Mouse (Mus musculus): ENCODE results near the gene C2cd2.
"Not testable (repeated sequence)": the region's sequence is repeated elsewhere in the genome, so short reads cannot be mapped to it uniquely, and the experiment has no call there.

Gene C2cd2

DNA sequence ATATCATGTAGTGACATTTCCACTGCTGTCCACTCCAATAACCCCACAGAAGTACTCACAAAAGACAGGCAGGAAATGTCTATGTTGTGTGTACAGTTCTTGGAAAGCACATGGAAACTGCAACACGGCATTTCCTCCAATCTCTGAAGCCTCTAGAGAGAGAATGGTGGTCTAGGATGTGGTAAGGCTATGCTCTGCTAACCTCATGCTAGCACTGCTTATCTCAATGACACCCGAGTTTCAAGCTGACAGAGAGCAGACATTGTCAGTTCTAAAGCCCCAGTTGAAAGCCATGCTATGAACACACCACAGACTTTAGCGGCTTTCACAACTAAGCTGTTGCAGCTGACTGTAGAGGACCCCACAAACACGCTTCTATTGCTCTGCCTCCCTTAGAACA, 13.6 kb downstream of the C2cd2 start:
- DNase-seq (ENCODE audit: low spot score in 2 of 2) = no peak

- DNase-seq (ENCODE audit: low spot score in 2 of 2) = not testable (repeated sequence)
Observed at GRCm38 (mm10) chr16:97946993-97947392, 15.4 kb downstream of the C2cd2 start.

GRCm38 (mm10) chr16:97941844-97942243, 20.6 kb downstream of the C2cd2 start:
- DNase-seq (ENCODE audit: low spot score in 2 of 2) = no peak

- DNase-seq (ENCODE audit: low spot score in 2 of 2) = no peak
Observed at GRCm38 (mm10) chr16:97940471-97940973, 21.9 kb downstream of the C2cd2 start.

DNA sequence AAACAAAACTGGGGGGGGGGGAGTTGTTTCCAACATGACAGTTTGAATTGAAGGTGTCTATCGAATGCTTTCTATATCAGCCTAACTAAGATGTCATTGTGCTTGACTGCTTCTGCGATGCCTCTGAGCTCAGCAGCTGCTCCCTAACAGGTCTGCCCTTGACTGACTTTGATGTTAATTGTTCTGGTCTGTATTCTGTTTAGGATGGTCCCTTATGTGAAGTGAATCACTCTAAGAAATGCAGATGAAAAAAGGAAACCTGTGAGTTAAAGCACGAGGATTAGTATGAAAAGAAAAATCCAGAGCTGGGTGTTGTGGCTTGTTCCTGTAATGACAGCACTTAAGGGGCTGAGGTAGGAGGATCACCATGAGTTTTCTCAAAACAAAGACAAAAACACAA, 26.6 kb downstream of the C2cd2 start:
- no peak for DNase-seq (ENCODE audit: low spot score in 2 of 2)

DNA sequence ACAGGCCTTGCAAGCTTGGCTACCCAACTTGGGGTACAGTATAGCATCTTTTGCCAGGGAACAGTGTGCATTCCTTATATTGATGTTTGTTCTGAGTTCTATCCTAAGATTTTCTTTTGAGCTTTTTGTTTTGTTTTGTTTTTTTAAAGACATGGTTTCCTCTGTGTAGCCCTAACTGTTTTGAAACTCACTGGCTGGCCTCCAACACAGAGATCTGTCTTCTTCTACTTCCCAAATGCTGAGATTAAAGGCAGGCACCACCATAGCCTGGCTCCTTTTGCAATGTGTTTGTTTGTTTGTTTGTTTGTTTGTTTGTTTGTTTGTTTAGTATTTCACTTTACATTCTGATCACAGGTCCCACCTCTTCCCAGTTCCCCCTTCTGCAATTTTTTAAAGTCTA, 32.2 kb downstream of the C2cd2 start:
- no peak for DNase-seq (ENCODE audit: low spot score in 2 of 2)

DNA sequence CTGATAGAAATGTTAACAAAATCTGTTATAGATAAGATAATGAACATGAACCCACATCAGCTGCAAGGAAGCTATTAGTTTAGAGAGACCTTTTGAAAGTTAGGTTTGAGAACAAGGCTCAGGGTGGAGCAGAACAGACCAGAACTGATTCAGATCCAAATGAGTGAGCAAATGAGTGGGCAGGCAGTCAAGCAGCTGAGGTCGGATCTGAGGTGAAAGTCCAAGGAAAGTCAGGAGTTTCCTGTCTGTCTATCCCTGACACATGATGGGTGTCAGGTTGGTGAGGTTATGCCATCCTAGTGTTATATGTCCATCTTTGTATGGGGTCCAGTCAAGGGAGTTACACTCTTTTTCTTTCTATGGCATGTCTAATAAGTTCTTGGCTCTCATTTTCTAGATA, 32.9 kb downstream of the C2cd2 start:
- DNase-seq (ENCODE audit: low spot score in 2 of 2) = no peak

DNA sequence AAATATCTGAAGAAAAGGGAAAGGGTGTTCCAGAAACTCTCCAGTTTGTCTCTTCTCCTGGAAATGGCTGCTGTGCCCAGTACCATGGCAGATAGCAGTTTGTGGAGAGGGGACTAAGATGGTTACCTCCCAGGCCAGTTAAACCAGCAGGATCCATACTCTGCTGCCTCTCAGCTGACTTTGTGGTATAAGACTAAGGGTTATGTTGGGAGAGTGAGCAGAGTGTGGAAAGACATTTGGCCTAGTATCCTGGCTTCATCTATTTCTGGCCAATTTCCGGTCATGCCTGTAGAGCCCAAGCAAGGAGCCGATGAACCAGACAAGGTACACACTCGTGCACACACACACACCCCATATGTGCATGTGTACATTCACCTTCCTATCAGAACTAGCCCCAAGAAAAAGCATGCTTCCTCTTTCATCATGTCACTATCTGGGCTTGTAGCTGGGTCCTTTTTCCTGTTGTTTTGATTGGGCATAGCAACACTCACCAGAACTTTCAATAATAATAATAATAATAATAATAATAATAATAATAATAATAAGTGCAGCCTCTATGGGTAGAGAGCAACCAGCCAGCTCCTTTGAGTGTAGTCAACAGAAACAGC, 35.0 kb downstream of the C2cd2 start:
- no peak for DNase-seq (ENCODE audit: low spot score in 2 of 2)

DNA sequence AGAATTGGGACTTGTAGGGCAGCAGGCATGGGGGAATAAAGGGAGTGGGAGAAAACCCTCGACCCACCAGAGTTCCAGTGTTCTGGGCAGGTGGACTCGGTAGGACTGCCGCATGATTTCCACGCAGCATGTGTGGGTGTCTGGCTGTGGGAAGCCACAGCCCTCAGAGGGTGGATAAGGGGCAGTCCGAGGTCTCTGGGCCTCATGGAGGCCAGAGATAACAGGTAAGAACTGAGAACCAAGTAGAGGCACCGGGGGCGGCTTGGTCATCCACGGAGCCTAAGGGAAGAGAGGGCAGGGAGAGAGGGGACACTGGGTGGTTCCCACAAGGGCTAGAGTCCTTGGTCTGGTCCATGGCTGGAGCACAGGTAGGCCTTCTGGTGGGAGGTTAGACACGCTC, 36.0 kb downstream of the C2cd2 start:
- DNase-seq (ENCODE audit: low spot score in 2 of 2) = no peak

GRCm38 (mm10) chr16:97925760-97926159, 36.6 kb downstream of the C2cd2 start:
- DNase-seq (ENCODE audit: low spot score in 2 of 2) = no peak

DNA sequence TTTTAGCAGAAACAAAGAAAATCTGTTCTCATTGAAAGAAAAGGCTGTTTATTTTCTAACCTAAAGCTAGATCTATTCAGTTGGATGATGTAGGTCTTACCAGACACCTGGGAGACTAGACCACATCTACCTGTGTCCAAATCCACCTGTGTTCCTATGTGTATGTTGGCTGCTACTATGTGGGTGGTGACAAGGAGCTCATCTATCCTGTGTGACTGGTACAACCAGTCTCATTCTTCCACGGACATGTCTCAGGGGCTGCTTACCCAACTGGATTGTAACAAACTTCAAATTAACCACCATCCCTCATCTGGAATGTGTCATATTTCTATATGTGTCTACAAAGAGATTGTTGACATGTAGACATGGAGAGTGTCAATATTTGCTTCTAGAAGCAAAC, 38.7 kb downstream of the C2cd2 start:
- no peak for DNase-seq (ENCODE audit: low spot score in 2 of 2)

DNA sequence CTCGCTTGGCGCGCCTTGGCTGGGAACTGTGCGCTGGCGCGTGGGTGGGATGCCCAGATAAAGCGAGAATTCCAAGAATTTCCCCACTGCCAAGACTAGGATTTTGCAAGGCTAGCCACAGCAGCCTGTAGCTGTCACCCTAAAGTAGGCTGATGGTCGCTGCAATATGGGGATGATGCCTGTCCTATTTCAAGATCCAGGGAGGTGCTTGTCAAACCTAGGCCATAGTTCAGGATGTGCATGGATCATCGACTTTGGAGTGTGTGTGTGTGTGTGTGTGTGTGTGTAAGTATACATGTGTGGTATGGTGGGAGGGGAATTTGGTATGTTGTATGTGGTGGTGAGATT, 39.6 kb downstream of the C2cd2 start:
- no peak for DNase-seq (ENCODE audit: low spot score in 2 of 2)

GRCm38 (mm10) chr16:97921961-97922778, 40.2 kb downstream of the C2cd2 start:
- DNase-seq (ENCODE audit: low spot score in 2 of 2) = peak; percentile 54 to 87

- DNase-seq (ENCODE audit: low spot score in 2 of 2) = no peak
Observed at GRCm38 (mm10) chr16:97920621-97921020, 41.8 kb downstream of the C2cd2 start.

DNA sequence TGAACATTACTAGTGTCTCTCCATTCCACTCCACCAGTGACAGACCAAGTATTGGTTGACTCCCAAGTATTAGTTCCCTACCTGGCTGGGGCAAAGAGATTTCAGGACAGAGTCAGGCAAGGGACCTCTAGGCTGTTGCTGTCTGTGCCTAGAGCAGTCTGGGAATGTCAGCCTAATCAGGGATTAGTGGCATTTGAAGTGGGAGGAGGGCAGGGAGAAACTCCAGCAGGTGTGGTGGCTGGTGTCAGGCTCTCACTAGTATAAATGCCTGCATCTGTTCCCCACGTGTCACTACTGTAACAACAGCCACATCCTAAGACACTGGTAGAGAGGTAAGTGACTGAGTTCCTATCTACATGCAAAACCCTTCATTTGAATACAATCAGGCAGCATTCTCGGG, 42.6 kb downstream of the C2cd2 start:
- no peak for DNase-seq (ENCODE audit: low spot score in 2 of 2)

GRCm38 (mm10) chr16:97912873-97913272, 49.5 kb downstream of the C2cd2 start:
- no peak for DNase-seq (ENCODE audit: low spot score in 2 of 2)

DNA sequence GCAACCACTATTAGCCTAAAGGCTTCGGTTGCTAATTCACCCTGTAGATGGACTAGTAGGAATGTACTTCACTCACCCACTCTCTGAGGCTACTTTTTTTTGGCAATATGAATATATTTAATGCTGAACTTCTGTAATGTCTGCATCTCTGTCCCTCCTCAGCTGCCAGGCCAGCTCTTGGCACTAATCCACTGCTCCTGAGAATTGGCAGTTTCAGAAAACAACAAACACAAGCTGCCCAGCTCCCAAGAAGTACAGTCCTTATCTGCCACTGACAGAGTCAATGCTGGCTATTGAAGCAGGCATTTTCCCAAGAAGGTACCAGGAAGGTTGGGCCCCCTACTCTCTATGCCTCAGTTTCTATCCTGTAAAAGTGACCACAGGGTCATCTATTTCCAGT, 53.0 kb downstream of the C2cd2 start:
- no peak for DNase-seq (ENCODE audit: low spot score in 2 of 2)

DNA sequence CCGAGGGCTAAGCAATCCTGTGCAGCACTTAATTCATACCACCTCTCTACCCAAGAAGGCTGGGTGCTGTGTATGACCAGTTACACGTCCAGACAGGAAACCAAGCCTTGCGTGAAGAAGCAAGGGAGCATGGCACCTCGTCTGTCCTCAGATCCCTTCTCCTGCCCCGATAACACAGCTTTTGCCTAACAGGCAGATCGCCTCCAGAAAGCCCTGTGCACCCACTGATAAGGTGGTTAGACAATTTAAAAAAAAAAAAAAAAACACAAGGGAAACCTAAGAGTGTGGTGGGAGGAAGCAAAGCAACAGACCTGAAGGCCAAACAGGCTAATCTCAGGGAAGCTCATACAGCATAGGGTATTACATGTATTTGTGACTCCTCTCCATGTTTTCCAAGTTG, 54.9 kb downstream of the C2cd2 start:
- no peak for DNase-seq (ENCODE audit: low spot score in 2 of 2)

DNA sequence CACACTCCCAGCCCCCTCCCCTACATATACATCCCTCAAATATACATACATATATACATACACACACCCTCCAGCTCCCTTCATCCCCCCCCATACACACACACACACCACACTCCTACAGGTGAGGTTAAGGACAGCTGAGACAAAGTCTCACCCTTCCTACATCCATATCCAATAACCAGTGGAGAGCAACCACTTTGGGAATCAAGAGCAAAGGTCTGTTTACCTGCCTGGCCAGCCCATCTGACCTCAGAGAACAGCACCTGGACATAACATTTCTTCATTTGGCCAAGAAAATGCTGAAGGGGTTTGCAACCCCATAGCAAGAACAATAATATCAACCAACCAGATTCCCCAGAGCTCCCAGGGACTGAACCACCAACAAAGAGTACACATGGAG, 56.1 kb downstream of the C2cd2 start:
- DNase-seq (ENCODE audit: low spot score in 2 of 2) = no peak

- no peak for DNase-seq (ENCODE audit: low spot score in 2 of 2)
Observed at GRCm38 (mm10) chr16:97905449-97905991, 56.9 kb downstream of the C2cd2 start.

- DNase-seq (ENCODE audit: low spot score in 2 of 2) = no peak
Observed at GRCm38 (mm10) chr16:97904035-97904434, 58.4 kb downstream of the C2cd2 start.

GRCm38 (mm10) chr16:97897346-97898024, 64.9 kb downstream of the C2cd2 start:
- DNase-seq (ENCODE audit: low spot score in 2 of 2) = no peak

GRCm38 (mm10) chr16:97887762-97888161, 74.6 kb downstream of the C2cd2 start:
- no peak for DNase-seq (ENCODE audit: low spot score in 2 of 2)

Measured in left cerebral cortex, adult 9 months (tissue).